Mouse (Mus musculus) CH12.LX (cell line): ENCODE data around the gene Yif1a.

Source experiments
- CHD2 ChIP-seq: IDR thresholded peaks from 2 replicates; pipeline ENCODE4 v1.6.1; 2011; ENCODE audit warnings: low read length, improper control_type of control experiment
- MAFK ChIP-seq: IDR thresholded peaks from 2 replicates; pipeline ENCODE4 v1.6.1; 2011; ENCODE audit warnings: low read length, improper control_type of control experiment; ENCODE audit not compliant: insufficient replicate concordance
- MXI1 ChIP-seq: IDR thresholded peaks from 2 replicates; pipeline ENCODE4 v1.6.1; 2011; ENCODE audit warnings: mild to moderate bottlenecking, low read depth, low read length, improper control_type of control experiment
- MYC ChIP-seq: IDR thresholded peaks from 2 replicates; pipeline ENCODE4 v1.6.1; 2011; ENCODE audit warnings: low read depth, mild to moderate bottlenecking, improper control_type of control experiment, low read length
- NRF1 ChIP-seq: IDR thresholded peaks from 2 replicates; pipeline ENCODE4 v1.6.1; 2014; ENCODE audit warnings: low read depth, mild to moderate bottlenecking, inconsistent platforms, low read length, improper control_type of control experiment, moderate library complexity
- POLR2A ChIP-seq: IDR thresholded peaks from 2 replicates; pipeline ENCODE4 v1.6.1; 2011; ENCODE audit warnings: low read depth, mild to moderate bottlenecking, improper control_type of control experiment, low read length
- SIN3A ChIP-seq: IDR thresholded peaks from 2 replicates; pipeline ENCODE4 v1.6.1; 2012; ENCODE audit warnings: low read length, improper control_type of control experiment, inconsistent platforms
- TBP ChIP-seq: conservative IDR thresholded peaks from 2 replicates; pipeline ENCODE4 v1.6.1; 2011; ENCODE audit warnings: low read depth, low read length, improper control_type of control experiment
- ZNF384 ChIP-seq: IDR thresholded peaks from 2 replicates; pipeline ENCODE4 v1.6.1; 2012; ENCODE audit warnings: low read depth, low read length, improper control_type of control experiment, inconsistent platforms

DNA sequence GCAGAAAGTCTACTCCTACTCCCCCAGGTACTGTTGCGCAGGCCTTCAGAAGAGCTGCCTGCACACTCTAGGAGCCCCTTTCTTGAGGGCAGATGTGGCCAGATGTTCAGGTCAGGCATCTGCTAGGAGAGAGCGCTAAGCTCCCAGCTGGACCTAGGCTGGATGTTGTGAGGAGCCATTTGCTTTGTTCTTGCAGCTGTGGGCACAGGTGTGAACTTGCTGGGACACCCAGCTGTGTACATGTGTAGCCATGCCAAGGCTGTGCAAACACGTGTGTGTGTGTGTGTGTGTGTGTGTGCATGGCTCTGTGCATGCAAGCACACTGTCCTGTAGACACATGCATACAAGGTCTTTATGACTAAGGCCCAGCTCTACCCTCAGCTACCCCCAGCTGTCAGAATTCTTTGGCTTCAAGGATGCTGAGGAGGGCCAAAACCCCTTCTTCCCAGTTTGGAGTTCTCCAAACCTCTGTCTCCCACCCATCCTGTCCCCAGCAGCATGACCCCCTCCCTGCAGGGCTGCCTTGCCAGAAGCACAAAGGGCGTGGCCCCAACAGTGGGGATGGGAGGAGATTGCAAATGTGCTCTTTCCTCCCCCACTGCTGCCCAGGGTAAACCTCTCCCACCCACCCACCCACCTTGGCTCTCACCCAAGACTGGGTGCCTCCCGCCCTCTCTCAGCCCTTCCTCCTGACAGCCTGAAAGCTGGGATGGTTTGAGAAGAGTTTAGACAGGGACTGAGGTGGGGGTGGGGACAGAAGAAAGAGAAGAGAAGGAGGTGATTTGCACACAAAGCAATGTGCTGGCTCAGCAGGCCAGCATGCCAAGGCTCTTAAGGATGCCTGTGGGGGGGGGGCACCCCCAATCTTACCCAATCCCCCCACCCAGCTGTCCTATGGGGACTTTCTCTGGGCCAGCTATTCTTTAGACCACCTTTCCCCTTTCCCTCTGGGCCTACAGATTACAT is 27.7 kb upstream of the Yif1a start:
- no peak for TF ChIP-seq TBP
- no peak for TF ChIP-seq NRF1
- TF ChIP-seq MYC = no peak
- TF ChIP-seq CHD2 = no peak
- no peak for TF ChIP-seq SIN3A
- TF ChIP-seq ZNF384 = no peak
- TF ChIP-seq MXI1 = no peak
- TF ChIP-seq POLR2A = no peak
- no peak for TF ChIP-seq MAFK
